Mouse (Mus musculus) bone marrow, adult 2 months (tissue): ENCODE results near the gene Zc3h14.

Experiments
- CTCF ChIP-seq: fragments of 200-500 bp; IDR thresholded peaks from 2 replicates; pipeline ENCODE4 v1.5.1; 2011; ENCODE audit warnings: low read length, control low read depth; ENCODE audit not compliant: control insufficient read depth, insufficient read depth
- POLR2A ChIP-seq: fragments of 200-500 bp; IDR thresholded peaks from 2 replicates; pipeline ENCODE4 v1.6.1; 2011; ENCODE audit warnings: low read depth, mild to moderate bottlenecking, control low read depth, low read length, borderline replicate concordance; ENCODE audit not compliant: control insufficient read depth

GRCm38 (mm10) chr12:98727186-98727585 is 19.6 kb upstream of the Zc3h14 start:
- TF ChIP-seq POLR2A (no peak), CTCF (no peak)
